Mouse (Mus musculus) right cerebral cortex, postnatal 10 days (tissue): ENCODE data around the gene Vwa1.

ENCODE experiments used
- DNase-seq, 2 experiments: peaks; one replicate each; pipeline ENCODE4 v3.0.0; 2021; ENCODE audit warnings: low spot score in 2 of 2

Vwa1 gene

GRCm38 (mm10) chr4:155780895-155781294 is 6.4 kb upstream of the Vwa1 start:
- no peak for DNase-seq

- DNase-seq, result no peak
These were observed 5.0 kb upstream of the Vwa1 start for GRCm38 (mm10) chr4:155779498-155779897.

GRCm38 (mm10) chr4:155777816-155778215 is 3.3 kb upstream of the Vwa1 start:
- no peak for DNase-seq

DNA sequence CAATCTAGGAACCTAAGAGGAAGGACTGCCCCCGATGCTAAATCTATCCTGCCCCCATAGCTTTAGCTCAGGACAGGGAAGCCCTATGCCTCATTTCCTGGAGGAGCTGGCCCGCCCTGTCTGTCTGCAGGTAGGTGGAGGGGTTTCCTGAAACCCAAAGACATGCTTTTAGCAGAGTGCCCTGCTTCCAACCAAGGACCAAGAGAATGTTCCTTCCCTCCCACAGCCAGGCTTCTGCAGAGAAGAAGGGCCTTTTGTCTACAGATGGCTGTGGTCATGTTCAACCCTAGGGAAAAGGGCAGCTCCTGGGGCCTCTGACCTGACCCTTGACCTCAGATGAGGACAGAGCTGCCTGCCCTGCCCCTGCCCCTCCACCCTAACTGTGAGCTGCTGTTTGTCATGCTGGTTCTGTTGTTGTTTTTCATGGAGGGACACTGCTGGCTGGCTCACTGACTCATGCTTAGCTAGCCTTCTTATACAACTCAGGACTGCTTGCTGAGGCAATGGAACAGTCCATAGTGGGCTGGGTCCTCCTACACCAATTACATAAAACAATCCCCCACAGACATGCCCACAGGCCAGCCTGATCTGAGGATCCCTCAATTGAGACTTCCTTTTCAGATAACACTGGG is 2.3 kb upstream of the Vwa1 start:
- DNase-seq, result peak in 1 of 2 experiments; percentile 37

- peak in 1 of 2 experiments; percentile 52 for DNase-seq
These were observed 1.4 kb upstream of the Vwa1 start for GRCm38 (mm10) chr4:155775855-155776254.

GRCm38 (mm10) chr4:155774971-155775740 is 658 bp upstream of the Vwa1 start:
- peak; percentile 79 to 85 for DNase-seq

DNA sequence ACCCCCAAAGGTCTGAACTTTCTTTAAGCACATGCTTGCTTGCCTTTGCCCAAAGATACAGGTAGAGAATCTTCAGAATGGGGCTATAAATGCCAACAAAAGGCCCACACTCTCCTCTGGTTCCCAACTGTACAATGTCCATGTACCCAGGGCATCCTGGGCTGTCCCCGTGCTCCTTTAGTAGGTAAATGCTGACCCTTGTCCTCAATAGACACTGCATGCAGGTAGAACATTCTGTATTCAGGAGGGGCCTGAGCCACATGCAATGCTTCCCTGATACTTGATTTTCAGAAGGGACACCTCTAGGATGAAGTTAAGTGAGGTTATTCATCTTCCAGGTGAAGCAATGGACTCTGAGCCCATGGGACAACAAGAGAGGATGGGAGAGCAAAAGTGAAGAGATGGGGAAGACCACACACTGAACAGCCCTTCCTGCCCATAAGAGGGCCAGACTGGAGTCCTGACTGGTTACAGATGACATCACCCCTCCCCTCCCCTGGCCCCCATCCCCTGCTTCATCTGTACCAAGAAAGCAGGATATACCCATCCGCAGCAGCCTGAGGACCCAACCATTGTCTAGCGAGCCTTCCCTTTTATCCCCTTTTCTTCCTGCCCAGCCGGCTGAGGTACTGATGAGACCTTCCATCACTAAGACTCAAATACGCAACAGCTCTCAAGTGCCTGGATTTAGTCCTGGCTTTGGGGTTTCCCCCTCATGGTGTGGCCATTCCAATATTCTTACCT is 991 bp downstream of the Vwa1 start:
- peak in 1 of 2 experiments; percentile 21 for DNase-seq

DNA sequence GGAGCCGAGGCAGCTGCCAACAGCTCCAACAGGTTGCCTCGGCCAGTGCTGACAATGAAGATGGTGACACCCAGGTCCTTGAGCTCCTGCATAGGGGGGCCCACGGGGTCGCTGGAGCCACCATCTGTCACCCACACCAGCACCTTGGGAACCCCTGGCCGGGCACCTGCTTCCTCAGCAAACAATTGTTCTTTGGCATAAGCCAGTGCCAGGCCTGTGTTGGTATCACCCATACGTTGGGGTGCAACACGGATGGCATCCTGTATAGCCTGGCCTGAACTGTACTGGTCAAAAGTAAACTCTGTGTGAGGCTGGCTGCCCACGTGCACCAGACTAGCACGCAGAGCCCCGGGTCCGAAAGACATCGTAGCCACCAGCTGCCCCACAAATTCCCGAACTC is 1.7 kb downstream of the Vwa1 start:
- DNase-seq, result peak in 1 of 2 experiments; percentile 41

DNA sequence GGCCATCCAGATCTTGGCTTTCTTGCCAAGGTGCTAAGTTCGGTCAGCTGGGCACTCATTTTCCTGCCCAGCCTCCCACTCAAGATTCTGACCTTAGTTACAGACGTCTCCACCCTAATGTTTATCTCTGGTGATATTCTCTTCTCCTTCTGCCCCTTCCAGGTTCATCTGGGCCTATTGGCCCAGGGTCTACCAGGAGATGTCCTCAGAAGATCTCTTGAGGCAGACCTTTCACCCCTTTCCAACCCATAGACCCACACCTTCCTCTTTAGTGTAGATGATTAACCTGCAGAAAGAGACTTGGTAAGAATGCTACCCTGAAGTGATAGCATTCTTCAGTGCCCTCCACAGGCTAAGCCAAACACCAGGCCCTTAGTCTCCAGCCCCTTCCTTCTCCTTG is 2.8 kb downstream of the Vwa1 start:
- DNase-seq, result no peak

- DNase-seq, result no peak
These were observed 3.9 kb downstream of the Vwa1 start for GRCm38 (mm10) chr4:155770626-155771025.

- DNase-seq, result peak; percentile 89 to 92
These were observed 4.5 kb downstream of the Vwa1 start for GRCm38 (mm10) chr4:155769880-155770512.

GRCm38 (mm10) chr4:155769496-155769879 is 5.0 kb downstream of the Vwa1 start:
- no peak for DNase-seq

- no peak for DNase-seq
These were observed 12.1 kb downstream of the Vwa1 start for GRCm38 (mm10) chr4:155762357-155762756.

- no peak for DNase-seq
These were observed 13.0 kb downstream of the Vwa1 start for GRCm38 (mm10) chr4:155761356-155762099.

DNA sequence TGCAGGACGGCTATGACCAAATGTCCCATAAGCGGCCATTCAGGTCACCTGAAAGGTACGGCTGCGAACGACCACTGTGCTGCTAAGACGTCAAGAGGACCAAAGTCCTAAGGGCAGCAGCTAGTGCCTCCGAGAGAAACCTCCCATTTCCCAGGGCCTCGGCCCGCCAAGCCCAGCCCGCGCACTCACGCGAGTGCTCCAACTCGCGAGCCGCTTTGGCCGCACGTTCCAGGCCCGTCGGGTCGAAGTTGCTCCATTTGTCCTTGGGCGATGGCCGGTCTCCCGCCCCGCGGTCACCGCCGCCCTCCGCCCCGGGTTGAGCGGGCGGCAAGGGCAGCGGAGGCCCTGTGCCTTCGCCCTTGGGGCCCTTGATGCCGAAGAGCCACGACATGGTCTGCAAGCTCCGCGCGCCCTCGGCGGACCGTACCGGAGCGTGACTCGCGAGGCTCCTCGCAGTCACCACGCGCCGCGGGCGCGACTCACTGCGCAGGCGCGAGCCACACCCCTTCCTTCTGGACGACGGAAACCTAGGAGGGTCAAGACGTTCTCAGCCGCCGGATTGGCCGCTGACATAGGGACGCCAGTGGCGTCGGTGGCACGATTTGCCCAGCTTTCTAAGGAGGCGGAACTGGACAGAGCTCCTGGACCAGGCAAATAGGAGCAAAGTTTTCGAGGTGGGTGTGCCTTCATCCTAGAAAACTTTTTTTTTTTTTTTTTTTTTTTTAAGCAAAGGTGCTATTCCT is 13.7 kb downstream of the Vwa1 start, which contains the start of gene Atad3a:
Gene Atad3a (minus strand): TSS at position 481 of the 743 bp plus-strand sequence.
- DNase-seq, result peak; percentile 98 to 99

- no peak for DNase-seq
These were observed 14.5 kb downstream of the Vwa1 start for GRCm38 (mm10) chr4:155759862-155760612.

DNA sequence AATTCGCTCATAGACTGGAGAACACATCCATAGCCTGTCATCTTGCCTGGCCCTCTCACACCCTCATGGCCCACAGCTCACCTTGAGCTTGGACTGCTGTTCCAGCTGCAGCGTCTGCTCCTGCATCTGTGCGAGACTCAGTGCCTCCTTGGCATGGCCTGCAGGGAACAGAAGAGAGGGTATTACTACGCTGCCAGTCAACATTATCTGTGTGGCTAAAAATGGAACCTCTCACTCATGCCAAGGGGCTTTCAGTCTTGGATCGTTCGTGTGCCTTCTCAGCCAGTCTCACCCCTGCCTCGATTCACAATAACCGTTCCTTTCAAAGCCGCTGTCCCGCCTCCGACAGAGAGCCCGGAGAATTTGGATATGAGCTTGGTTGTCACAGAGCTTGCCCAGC is 17.5 kb downstream of the Vwa1 start:
- DNase-seq, result no peak

GRCm38 (mm10) chr4:155746575-155747490 is 27.7 kb downstream of the Vwa1 start:
- DNase-seq, result no peak

GRCm38 (mm10) chr4:155746036-155746548 is 28.4 kb downstream of the Vwa1 start:
- DNase-seq, result no peak
